8 mouse cellular contexts compared by ENCODE assay signal in the genomic region with DNA sequence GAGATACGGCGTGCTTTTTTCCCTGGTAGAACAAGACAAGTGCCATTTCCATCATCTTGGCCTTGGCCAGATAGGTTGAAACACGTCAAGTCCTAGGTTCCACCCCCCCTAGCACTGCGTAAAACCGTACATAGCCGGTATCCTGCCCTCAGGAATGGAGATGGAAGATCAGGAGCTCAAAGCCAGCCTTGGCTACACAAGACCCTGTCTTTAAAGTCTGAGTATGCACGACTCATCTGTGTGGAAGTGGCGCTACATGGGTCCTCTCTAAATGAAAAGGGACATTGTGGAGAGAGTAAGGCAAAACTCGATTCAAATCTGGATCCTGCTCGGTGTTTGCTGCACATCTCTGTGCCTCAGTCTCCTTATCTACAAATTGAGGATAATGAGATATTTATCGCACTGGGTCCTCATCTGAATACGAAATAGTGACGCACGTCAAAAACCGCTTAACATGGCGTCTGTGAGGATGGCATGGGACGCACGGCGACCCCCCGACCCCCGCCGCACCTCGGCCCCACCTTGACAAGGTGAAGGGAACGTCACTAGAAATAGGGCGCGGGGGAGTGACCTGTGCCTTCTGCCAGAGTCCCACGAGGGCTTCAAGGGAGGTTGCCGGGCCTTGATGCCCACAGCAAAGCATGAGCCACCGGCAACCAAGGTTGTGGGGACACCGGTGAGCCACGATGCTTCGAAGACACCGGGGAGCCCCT. TPM values are rescaled to one million over a fixed set of nuclear protein-coding genes. Genes with fewer than 3 reads are reported as not detected.
DNase-seq lines count a peak whose midpoint lies in the region; ATAC-seq and TF ChIP-seq lines count a peak whose summit lies in the region.

No protein-coding gene starts in this region.

- DNase-seq in kidney, adult 2 months, result no peak
- no peak for DNase-seq in kidney, postnatal 36 days
- peak; percentile 6 for DNase-seq in MN1 (ENCODE audit: low spot score)
- DNase-seq in liver, embryonic 13.5 days, result no peak
- DNase-seq in B cell, adult 2 months, result no peak
- DNase-seq in right cerebral cortex, postnatal 25 days, result no peak
- DNase-seq in ovary, postnatal 36 days (ENCODE audit: low spot score), result no peak

- H3K4me1 ChIP-seq in kidney, adult 2 months (ENCODE audit: control insufficient read depth, insufficient read depth, low read length), result peaks cover 10% of the 10 kb centered on the region
- H3K4me1 ChIP-seq in forebrain, embryonic 12.5 days, result peaks cover 31% of the 10 kb centered on the region
- H3K4me1 ChIP-seq in liver, embryonic 13.5 days (replicated peaks), result peaks cover 34% of the 10 kb centered on the region

- WGBS in kidney, adult 2 months, result 7% methylated on average over 33 of the region's 33 CpGs
- 9% methylated on average over 33 of the region's 33 CpGs for WGBS in forebrain, embryonic 12.5 days
- 7% methylated on average over 33 of the region's 33 CpGs for WGBS in liver, embryonic 13.5 days (ENCODE audit: insufficient replicate concordance)

- ATAC-seq in forebrain, embryonic 12.5 days (ENCODE audit: low FRiP score), result no peak
- peak; percentile 13 for ATAC-seq in liver, embryonic 13.5 days (ENCODE audit: low read depth)

- H3K9me3 ChIP-seq in forebrain, embryonic 12.5 days, result no peaks in the 10 kb centered on the region
- 0 out of 2 replicates have a peak, but pooled peaks cover 2% of the 10 kb centered on the region for H3K9me3 ChIP-seq in liver, embryonic 13.5 days (replicated peaks)

- H3K36me3 ChIP-seq in kidney, adult 2 months (ENCODE audit: control insufficient read depth, insufficient read depth, low read length), result no peaks in the 10 kb centered on the region; the same call in 1 of the 2 replicates
- H3K36me3 ChIP-seq in forebrain, embryonic 12.5 days (replicated peaks), result peaks cover 14% of the 10 kb centered on the region
- H3K36me3 ChIP-seq in liver, embryonic 13.5 days, result peaks cover 19% of the 10 kb centered on the region

- no peak for TF ChIP-seq POLR2A in kidney, adult 2 months (IDR thresholded peaks at IDR 0.05; ENCODE audit: low read depth, low read length)

- H3K4me2 ChIP-seq in forebrain, embryonic 12.5 days, result peak overlapping the region; percentile 92
- H3K4me2 ChIP-seq in liver, embryonic 13.5 days, result peak overlapping the region; percentile 87

- peak overlapping the region; percentile 19; the same call in 1 of the 2 replicates for H3K27ac ChIP-seq in kidney, adult 2 months (ENCODE audit: insufficient read depth, low read depth, low read length)
- H3K27ac ChIP-seq in forebrain, embryonic 12.5 days, result no peak overlapping the region
- peak overlapping the region; percentile 66 for H3K27ac ChIP-seq in liver, embryonic 13.5 days

- H3K4me3 ChIP-seq in kidney, adult 2 months (ENCODE audit: insufficient read depth, low read depth, low read length), result peak overlapping the region; percentile 85
- peak overlapping the region; percentile 92 for H3K4me3 ChIP-seq in forebrain, embryonic 12.5 days (replicated peaks)
- peak overlapping the region; percentile 93 for H3K4me3 ChIP-seq in liver, embryonic 13.5 days (replicated peaks)

- H3K9ac ChIP-seq in forebrain, embryonic 12.5 days, result peak overlapping the region; percentile 85
- peak overlapping the region; percentile 91 for H3K9ac ChIP-seq in liver, embryonic 13.5 days

- no peaks in the 10 kb centered on the region for H3K27me3 ChIP-seq in kidney, adult 2 months (replicated peaks; ENCODE audit: control insufficient read depth, insufficient read depth, low read length)
- no peaks in the 10 kb centered on the region for H3K27me3 ChIP-seq in forebrain, embryonic 12.5 days
- H3K27me3 ChIP-seq in liver, embryonic 13.5 days, result no peaks in the 10 kb centered on the region

- no peak for TF ChIP-seq CTCF in kidney, adult 2 months (conservative IDR thresholded peaks at IDR 0.05; ENCODE audit: insufficient read depth, insufficient read length, low read depth, low read length)

RNA-seq across cellular contexts. Expression of a gene that starts 0.5 kb away (rescaled TPM):
- 37.5 and 41.9 TPM in 2 replicates for polyA plus RNA-seq in kidney, adult 2 months (2012; rRNA removed)
- 127 and 134 TPM in 2 replicates for polyA plus RNA-seq in forebrain, embryonic 12.5 days (2016; fragmentation: Nextera tagmentation; extraction: Ambion mirVana)
- 81.9 and 86.0 TPM in 2 replicates for polyA plus RNA-seq in liver, embryonic 13.5 days (2015; fragmentation: Nextera tagmentation; extraction: Ambion mirVana)

RNA-seq across cellular contexts. Expression of a gene that starts 8.8 kb away (rescaled TPM):
- 320 and 355 TPM in 2 replicates for polyA plus RNA-seq in kidney, adult 2 months (2012; rRNA removed)
- 3.7 and 4.0 TPM in 2 replicates for polyA plus RNA-seq in forebrain, embryonic 12.5 days (2016; fragmentation: Nextera tagmentation; extraction: Ambion mirVana)
- polyA plus RNA-seq in liver, embryonic 13.5 days (2015; fragmentation: Nextera tagmentation; extraction: Ambion mirVana), result 15.6 and 15.9 TPM in 2 replicates

RNA-seq across cellular contexts. Expression of a gene that starts 17.6 kb away (rescaled TPM):
- polyA plus RNA-seq in kidney, adult 2 months (2012; rRNA removed), result 0.81 and 0.88 TPM in 2 replicates
- polyA plus RNA-seq in forebrain, embryonic 12.5 days (2016; fragmentation: Nextera tagmentation; extraction: Ambion mirVana), result 0.38 and 0.87 TPM in 2 replicates
- not detected in 2 replicates for polyA plus RNA-seq in liver, embryonic 13.5 days (2015; fragmentation: Nextera tagmentation; extraction: Ambion mirVana)

RNA-seq across cellular contexts. Expression of a gene that starts 18.3 kb away (rescaled TPM):
- polyA plus RNA-seq in kidney, adult 2 months (2012; rRNA removed), result 427 and 428 TPM in 2 replicates
- polyA plus RNA-seq in forebrain, embryonic 12.5 days (2016; fragmentation: Nextera tagmentation; extraction: Ambion mirVana), result 1.7 and 3.2 TPM in 2 replicates
- polyA plus RNA-seq in liver, embryonic 13.5 days (2015; fragmentation: Nextera tagmentation; extraction: Ambion mirVana), result 3.7 and 4.7 TPM in 2 replicates

RNA-seq across cellular contexts. Expression of a gene that starts 31.9 kb away (rescaled TPM):
- polyA plus RNA-seq in kidney, adult 2 months (2012; rRNA removed), result 0.08 and 0.19 TPM in 2 replicates
- not detected in 2 replicates for polyA plus RNA-seq in forebrain, embryonic 12.5 days (2016; fragmentation: Nextera tagmentation; extraction: Ambion mirVana)
- polyA plus RNA-seq in liver, embryonic 13.5 days (2015; fragmentation: Nextera tagmentation; extraction: Ambion mirVana), result not detected in 2 replicates

Comparison
In these comparisons a context has a peak if more than half of its experiments do, and no peak if none do; other contexts are left out.
1. RNA of a gene that starts 8.8 kb away (polyA plus RNA-seq): 320 to 355 TPM in kidney, adult 2 months; 15.6 to 15.9 TPM in liver, embryonic 13.5 days and 3.7 to 4.0 TPM in forebrain, embryonic 12.5 days; every median in the first group is over 10 times any median in the second.
2. Peak in every context shown above with its lines, with median percentiles within 50 percentile points of each other: H3K4me3 ChIP-seq.